Mouse (Mus musculus) mesoderm, embryonic 11.5 days (tissue): Measurements from ENCODE around the gene Pde2a.

Experiments
- DNase-seq: peaks from one replicate; pipeline ENCODE4 v3.0.0-alpha.2; 2012; ENCODE audit warnings: low read depth, low spot score

The Pde2a gene

DNA sequence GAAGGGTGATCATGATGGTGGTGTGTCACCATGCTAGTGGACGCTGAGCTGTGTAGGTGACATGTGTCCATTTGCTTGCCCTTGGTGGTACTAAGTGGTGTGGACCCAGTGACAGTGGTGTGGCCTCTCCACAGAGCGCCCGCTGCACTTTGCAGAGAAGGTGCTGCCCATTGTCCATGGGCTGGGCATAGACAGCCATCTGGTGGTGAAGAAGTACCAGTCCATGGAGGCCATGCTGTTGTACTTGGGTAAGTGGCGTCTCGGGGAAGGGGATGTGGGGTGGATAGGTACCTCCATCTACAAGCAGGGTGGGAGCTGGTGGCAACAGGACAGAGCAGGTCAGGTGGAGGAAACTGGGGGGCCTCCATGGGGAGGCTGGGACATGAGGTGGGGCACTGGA, 17.7 kb upstream of the Pde2a start:
- DNase-seq, result no peak

DNA sequence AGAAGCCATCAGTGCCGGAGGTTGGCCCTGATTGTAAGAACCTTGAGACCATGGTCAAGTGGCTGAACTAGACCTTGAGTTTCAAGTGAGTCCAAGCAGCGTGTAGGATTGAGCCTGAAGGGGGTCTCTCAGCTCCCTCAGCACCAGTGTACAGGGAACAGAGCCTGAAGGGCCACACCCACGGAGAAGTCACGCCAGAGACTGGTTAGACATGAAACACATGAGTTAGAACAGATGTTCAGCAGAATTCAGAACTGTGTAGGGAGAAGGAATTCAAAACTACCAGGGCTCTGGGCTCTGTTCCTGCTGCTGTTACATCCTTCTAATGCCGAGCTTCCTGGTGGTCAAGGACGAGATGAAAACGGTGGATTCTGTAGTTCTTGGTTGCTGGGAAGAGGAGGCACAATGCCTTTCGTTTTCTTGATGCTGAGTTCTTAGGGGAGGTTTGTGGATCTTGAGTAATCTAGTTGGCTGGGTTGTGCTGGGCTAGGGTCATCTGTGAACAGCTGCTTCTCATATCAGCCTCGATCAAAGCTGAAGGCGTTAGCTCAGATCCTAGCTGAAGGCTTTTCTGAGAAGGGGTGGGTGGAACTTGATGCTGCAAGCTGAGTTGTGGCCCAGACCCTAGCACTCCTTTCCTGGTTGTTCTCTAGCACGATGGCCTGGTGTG, 11.1 kb upstream of the Pde2a start, which contains the start of gene Gm45837:
Gene Gm45837 (plus strand): TSS at position 620 of the 670 bp plus-strand sequence.
- DNase-seq, result no peak

DNA sequence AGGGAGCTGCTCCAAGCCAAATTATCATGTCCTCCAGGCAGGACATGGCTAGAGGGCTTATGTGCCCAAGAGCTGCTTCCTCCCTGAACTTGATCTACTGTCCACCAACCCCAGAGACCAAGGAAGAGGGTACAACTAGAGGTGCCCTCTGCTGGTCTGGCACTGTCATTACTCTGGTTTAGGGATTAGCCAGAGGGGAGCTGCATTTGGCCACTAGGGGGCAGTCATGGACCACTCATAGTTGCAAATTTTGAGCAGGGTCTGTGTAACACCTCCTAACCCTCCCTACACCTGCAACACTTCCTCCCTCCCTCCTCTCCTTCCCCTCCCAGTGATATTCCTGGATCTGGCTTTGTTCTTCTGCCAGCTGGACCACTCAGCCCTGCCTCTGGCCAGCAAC, 8.7 kb upstream of the Pde2a start:
- peak; percentile 91 for DNase-seq

DNA sequence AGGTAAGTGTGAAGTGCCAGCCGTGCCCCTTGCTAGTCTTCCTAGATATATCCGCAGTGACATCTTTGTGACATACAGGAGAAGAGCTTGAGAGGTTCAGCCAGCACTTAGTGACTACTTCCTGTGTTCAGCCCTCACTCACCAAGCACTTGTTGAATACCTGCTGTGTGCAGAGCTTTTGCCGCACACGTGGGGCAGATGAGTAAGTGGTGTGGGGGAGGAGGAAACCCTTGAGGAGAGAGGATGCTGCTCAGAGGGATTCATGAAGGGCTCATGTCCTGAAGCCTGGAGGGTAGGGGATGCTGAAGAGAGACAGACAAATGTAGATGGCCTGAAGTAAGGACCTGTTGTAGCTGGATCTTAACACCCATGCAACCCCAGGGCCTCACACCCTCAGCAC, 7.3 kb upstream of the Pde2a start:
- no peak for DNase-seq

DNA sequence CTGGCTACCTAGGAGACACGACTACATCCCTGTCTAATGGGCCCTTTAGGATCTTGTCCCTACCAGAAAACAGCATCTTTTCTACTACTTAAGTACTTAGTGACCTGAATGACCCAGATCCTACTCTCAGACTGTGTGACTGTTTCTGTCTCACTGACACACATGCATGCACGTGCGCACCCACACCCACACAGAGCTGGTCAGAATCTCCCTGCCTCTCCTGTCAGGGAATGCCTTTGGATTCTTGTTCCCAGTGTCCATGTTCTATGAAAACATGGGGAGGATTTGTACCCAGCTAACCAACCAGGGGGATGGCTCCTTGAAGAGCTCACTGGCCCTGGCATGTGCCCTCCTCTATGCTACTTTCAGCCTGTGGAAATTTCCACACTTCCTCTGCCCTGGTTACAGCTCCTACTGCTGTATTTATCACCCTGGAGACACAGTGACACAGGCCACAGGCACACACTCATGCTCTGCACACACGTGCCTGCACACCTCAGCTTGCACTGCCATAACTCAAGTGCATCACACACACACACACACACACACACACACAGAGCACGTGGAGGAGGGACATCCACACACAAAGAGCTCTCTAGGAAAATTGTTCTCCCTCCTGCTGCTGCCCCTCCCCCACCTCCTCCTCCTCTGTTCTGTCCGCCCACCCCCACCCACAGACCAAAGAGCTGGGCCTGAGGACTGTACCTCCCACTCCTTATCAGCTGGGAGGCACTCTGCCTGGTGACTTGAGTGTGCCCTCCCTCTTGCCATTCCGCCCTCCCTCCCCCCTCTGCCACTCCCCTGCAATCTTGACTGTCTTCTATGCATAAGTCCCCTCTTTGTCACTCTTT, 6.6 kb upstream of the Pde2a start:
- peak; percentile 31 for DNase-seq

GRCm38 (mm10) chr7:101415512-101416100, 5.9 kb upstream of the Pde2a start:
- no peak for DNase-seq

DNA sequence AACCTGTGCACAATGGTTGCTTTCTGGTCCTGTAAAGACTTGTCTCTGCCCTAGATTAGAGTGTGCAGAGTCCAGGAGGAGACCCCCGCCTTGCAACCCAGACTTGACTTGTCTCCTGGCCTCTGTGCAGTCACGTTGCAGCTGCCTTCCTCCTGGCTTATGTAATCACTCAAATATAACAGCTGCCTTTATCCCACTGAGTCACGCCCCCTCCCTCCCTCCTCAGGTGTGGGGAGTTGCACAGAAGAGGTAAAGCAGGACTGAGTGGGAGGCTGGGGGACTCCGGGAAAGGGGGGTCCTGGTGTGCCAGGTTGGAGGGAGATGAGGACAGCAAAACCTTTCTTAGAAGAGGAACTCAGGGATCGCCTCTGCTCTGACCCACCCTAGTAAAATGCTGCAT, 5.1 kb upstream of the Pde2a start:
- no peak for DNase-seq

DNA sequence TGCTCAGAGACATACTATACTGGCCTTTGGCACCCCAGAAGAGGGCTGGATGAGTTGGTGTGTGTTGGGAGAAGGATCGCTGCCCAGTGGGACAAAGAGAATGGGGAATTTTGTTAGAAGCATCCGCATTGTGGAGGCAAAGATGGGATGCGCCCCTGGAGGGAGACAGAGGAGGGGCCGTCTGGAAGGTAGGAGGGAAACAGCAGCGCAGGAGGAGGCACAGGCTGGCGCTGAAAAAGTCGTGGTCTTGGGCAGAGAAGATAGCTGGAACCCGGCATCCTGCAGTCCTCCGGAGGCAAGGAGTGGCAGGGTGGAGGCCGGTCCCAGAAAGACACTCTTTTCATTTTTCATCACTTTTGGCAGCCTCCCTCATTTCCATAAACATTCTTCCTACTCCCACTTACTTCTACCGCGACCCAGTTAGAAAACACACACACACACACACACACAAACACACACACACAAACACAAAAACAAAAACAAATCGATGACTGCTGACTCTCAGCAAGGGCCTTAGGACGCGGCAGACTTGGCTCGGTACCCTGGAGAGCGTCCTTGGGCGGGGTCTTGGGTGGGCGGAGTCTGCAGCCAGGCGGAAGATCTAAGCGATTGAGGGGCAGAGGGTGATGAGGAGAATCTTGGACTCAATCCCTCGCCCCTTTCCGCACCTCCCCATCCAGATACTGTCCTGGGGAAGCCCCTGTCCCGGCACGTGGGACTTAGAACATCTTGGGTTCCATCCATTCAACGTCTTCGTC, 2.3 kb upstream of the Pde2a start:
- peak; percentile 61 for DNase-seq

DNA sequence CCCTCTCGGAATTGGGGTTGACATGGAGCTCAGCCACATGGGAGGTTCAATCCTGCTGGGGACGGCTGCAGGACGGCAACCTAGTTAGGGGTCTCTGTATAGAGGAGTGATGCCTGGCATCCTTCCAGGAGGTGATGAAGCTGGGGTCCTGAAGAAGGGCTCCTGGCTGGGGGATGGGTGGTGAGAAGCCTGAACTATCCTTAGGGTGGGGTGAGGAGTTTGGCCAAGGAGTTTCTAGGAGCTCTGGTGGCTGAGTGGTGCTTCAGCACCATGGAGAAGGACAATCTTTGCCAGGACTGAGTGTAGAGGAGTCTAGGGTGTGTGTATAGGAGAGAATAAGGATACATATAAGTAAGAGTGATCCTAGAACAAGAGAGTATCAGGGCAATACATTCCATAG, 578 bp downstream of the Pde2a start:
- DNase-seq, result peak; percentile 65

DNA sequence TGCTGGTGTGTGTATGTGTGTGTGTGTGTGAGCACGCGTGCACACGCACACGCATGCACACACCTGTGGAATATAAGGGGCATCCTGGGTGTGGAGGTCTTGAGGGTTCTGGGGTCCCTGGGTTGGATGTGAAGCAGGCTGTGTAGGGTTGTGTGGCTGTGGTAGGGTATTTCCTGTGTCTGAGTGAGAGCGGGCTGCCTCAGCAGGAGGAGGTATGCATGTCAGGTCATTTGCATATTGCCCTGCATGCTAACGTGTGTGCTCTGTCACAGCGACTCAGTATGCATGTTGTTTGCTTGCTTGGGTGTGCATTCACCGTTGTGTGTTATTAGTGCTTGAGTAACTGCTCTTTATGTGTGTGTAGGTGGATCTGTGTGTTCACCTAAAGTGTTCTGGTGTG, 1.2 kb downstream of the Pde2a start:
- DNase-seq, result no peak

DNA sequence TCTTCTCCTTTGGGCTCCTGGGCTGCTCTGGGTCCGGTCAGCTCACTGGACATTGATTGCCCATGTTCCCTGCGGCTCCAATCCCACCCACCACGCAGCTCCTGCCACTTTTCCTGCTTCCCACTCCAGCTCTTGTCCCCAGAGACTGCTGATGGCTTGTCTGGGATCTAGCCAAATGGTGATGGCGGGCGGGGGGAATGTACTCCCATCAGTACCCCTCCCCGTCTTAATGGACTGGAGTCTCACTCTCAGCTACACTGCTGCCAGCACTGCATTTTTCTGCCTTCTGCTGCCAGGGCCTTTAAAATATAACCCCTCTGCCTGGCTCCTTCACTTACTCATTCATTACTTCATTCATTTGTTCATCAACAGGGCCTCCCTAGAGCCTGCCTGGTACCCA, 2.5 kb downstream of the Pde2a start:
- DNase-seq, result no peak

- no peak for DNase-seq
Measured at GRCm38 (mm10) chr7:101426692-101427091, 5.2 kb downstream of the Pde2a start.

DNA sequence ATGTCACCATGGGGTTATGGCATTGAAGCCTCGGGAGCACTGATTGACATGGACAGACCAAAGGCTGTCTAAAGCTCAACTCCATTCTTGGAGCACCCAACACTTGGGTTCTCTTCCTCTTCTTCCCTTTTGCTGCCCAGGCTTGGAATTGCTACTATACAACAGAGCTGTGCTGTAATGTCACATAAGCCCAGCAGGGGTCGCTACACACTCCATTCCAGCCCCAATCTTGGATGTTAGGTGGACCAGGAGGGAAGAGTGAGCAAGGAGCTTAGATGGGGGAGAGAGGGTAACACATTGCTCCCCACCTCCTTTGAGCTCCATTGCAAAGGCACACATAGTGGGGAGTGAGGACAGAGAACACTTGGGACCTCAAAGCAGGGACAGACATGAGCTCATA, 6.2 kb downstream of the Pde2a start:
- DNase-seq, result peak; percentile 62

- no peak for DNase-seq
Measured at GRCm38 (mm10) chr7:101435038-101435437, 13.5 kb downstream of the Pde2a start.

- DNase-seq, result peak; percentile 74
Measured at GRCm38 (mm10) chr7:101437876-101438275, 16.4 kb downstream of the Pde2a start.

GRCm38 (mm10) chr7:101443093-101443492, 21.6 kb downstream of the Pde2a start:
- DNase-seq, result no peak

DNA sequence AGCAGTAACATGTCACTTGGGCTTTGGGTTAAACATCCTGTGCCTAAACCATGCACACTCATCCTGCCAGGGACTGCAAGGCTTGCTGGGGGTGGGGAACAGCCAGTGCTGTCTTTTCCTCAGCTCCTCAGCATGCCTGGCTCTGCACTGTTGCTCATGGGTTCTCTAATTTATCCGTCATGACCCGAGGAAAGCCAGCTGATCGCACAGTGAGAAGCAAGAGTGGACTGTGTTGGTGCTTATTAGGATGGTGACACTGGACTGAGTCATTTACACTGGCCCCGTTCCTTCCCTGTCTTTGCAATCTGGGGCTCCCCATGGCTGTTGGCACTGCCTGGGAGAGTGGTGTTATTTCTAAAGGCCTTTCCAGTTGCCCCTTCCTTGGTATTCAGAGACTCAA, 22.7 kb downstream of the Pde2a start:
- DNase-seq, result no peak

DNA sequence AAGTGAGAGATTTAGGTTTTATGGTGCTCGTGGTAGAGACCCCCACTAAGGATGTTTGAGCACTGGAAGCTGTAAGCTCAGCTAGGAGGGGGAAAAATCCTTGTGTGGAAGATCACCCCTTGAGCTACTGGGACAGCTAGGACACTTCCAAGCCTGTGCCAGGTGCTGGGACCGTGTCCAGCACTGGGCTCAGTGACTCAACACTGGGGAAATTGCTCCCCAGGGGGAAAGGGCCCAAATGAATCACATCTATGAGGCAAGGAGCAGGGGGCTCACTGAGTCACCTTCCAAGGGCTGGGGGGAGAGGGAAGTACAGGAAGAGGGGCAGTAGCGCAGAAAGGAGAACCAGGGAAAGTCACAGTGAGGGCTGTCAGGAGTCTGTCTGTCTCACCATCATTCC, 28.4 kb downstream of the Pde2a start:
- no peak for DNase-seq

GRCm38 (mm10) chr7:101450422-101451401, 29.2 kb downstream of the Pde2a start:
- DNase-seq, result peak; percentile 89

DNA sequence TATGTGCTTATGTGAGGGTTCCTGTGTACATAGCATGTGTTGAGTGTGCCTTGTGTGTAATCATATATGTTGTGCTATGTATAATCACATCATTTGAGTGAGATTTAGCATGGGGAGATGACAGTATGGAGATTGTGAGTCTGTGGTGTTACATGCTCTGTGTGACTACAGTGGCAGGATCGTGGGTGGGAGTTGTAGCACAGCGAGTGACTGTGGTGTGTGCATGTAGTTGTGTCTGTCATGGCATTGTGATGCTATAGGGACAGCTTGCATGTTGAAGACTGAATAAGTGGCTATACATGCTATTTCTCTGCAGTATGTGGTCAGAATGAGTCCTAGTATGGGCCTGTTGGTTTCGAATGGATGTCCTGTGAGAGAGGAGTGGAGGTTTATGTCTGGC, 31.2 kb downstream of the Pde2a start:
- no peak for DNase-seq

DNA sequence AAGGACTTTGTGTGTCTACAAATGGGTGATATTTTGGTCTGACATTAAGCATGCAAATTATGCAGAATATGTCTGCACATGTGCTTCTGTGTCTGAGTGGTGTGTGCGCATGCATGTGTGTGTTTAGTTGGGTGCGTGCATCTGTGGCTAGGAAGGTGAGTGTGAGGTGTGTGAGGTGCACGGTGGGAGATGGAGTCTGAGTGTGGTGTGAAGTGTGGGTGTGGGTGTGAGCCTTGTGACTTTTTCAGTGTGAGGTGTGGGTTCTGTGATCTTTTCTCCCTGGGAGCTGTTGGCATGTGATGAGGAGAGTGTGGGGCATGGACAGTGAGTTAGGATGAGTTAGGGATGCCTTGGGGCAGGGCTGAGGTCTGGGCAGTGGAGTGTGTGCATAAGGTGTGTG, 31.8 kb downstream of the Pde2a start:
- DNase-seq, result no peak
